Mouse (Mus musculus): ENCODE results near the gene Ptgfrn. TPM values are rescaled to one million over a fixed set of nuclear protein-coding genes. Genes with fewer than 3 reads are reported as not detected.

Gene Ptgfrn
- polyA plus RNA-seq, 1 experiment from 2014 or later = 6.6 TPM

DNA sequence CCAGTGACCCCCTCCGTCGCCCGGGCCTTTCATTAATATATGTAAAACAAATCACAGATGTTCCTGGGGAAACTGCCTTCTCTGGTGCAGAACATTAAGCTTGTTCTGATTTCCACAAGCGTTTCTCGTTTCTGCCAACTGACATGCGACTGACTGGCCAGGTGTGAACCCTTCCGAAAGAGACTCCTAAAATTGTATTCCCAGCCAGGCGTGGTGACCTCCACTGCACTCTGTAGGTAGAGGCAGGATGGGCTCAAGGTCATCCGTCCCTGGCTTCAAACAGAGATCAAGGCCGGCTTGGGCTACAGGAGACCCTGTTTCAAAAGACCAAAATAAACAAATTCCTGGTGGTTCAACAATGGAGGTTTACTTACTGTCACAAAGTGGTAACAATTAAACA lies 1.2 kb upstream of the Ptgfrn start:
- H3K9me3 ChIP-seq (ENCODE audit: control insufficient read depth, low read length) = no peaks in the 10 kb centered on the region

DNA sequence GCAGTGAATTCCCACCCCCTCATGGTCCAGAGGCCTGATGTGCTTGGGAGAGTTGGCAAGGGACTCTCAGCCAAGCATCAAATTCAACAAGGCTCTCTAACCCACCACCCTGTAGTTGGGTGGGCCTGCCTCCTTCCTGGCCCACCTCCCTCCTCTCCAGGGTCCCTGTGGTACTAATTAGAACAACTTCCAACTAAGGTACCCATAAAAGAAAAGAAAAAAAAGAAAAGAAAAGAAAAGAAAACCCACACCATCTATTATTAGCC lies 693 bp upstream of the Ptgfrn start:
- Histone ChIP-seq H3K4me2 (ENCODE audit: low read depth, severe bottlenecking) (peak overlapping the region; percentile 82), H3K27me3 (ENCODE audit: control insufficient read depth, insufficient read depth, low read length) (no peaks in the 10 kb centered on the region), H3K27ac (replicated peaks; ENCODE audit: low read depth, low read length) (peak overlapping the region; percentile 87), H3K9ac (ENCODE audit: low read length) (peak overlapping the region; percentile 94), H3K4me3 (ENCODE audit: low read depth, low read length) (peak overlapping the region; percentile 74; the same call in 1 of the 2 replicates), H3K9me3 (ENCODE audit: control insufficient read depth, low read length) (no peaks in the 10 kb centered on the region), H3K36me3 (ENCODE audit: control insufficient read depth, insufficient read depth, low read length) (no peaks in the 10 kb centered on the region), H3K4me1 (ENCODE audit: control insufficient read depth, insufficient read depth, low read length) (peaks cover 27% of the 10 kb centered on the region)
- no peak for DNase-seq (ENCODE audit: low spot score)
- peak; percentile 46; the same call in 1 of the 2 replicates for ATAC-seq (ENCODE audit: insufficient number of reproducible peaks, low FRiP score, low TSS enrichment, low read depth)

More for the DNA sequence above, 1.2 kb upstream of the Ptgfrn start:
- Histone ChIP-seq H3K4me2 (ENCODE audit: low read depth, severe bottlenecking) (no peak overlapping the region), H3K36me3 (ENCODE audit: control insufficient read depth, insufficient read depth, low read length) (no peaks in the 10 kb centered on the region), H3K27ac (replicated peaks; ENCODE audit: low read depth, low read length) (0 out of 2 replicates have a peak overlapping the region, but pooled peaks have one; percentile 15), H3K4me1 (ENCODE audit: control insufficient read depth, insufficient read depth, low read length) (peaks cover 27% of the 10 kb centered on the region), H3K9ac (ENCODE audit: low read length) (no peak overlapping the region), H3K27me3 (ENCODE audit: control insufficient read depth, insufficient read depth, low read length) (no peaks in the 10 kb centered on the region), H3K4me3 (ENCODE audit: low read depth, low read length) (no peak overlapping the region)
- DNase-seq (ENCODE audit: low spot score) (no peak), ATAC-seq (ENCODE audit: insufficient number of reproducible peaks, low FRiP score, low TSS enrichment, low read depth) (no peak)
- 42% methylated on average over 10 of the region's 10 CpGs for WGBS

DNA sequence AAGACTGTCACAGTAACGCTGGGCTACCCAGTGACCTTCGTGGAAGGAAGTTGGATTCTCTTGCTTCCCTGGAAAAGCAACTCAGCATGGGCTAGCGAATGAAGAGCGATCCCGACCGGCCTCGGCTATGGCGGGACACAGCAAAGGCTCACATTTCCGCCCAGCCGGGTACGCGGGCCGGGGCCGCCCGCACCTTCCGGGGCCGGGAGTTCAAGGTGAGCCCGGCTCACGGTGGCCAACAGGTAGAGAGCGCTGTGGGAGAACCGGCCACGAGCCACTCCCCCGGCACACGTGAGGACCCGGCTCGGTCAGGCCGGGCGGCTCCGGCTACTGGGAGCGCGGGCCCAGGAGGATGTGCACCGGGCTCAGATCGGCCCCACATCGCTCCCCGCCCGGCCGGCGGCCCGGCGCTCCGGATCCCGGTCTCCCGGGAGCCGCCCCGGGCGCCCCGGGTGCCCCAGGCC lies 488 bp downstream of the Ptgfrn start:
- H3K4me1 ChIP-seq (ENCODE audit: control insufficient read depth, insufficient read depth, low read length) = peaks cover 27% of the 10 kb centered on the region
- ATAC-seq (ENCODE audit: insufficient number of reproducible peaks, low FRiP score, low TSS enrichment, low read depth) (peak; percentile 44; the same call in 1 of the 2 replicates), DNase-seq (ENCODE audit: low spot score) (peak; percentile 71)
- no peaks in the 10 kb centered on the region for H3K27me3 ChIP-seq (ENCODE audit: control insufficient read depth, insufficient read depth, low read length)
- H3K9ac ChIP-seq (ENCODE audit: low read length) = peak overlapping the region; percentile 94
- peak overlapping the region; percentile 82 for H3K4me2 ChIP-seq (ENCODE audit: low read depth, severe bottlenecking)
- H3K4me3 ChIP-seq (ENCODE audit: low read depth, low read length) = peak overlapping the region; percentile 74
- H3K36me3 ChIP-seq (ENCODE audit: control insufficient read depth, insufficient read depth, low read length) = no peaks in the 10 kb centered on the region
- under 1% methylated on average over 32 of the region's 47 CpGs for WGBS
- H3K9me3 ChIP-seq (ENCODE audit: control insufficient read depth, low read length) = no peaks in the 10 kb centered on the region
- peak overlapping the region; percentile 87 for H3K27ac ChIP-seq (replicated peaks; ENCODE audit: low read depth, low read length)

DNA sequence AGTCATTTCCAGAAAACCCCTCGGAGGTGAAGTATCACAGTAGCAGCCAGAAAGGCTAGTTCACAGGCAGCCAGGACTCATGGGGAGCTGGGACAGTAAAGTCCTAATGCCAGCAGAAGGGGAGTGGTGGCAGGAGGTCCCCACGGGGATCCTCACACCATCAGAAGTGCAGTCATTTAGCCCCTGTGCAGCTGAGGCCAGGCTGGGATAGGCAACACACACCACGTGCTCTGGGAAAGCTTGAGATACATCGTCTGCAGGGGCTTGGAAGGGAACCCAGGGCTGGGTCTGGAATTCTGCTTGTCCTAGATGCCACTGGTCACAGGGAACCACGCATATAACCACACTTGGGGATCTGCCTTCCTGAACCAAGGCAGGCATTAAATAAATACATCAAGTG lies 1.2 kb downstream of the Ptgfrn start:
- no peaks in the 10 kb centered on the region for H3K36me3 ChIP-seq (ENCODE audit: control insufficient read depth, insufficient read depth, low read length)
- H3K4me2 ChIP-seq (ENCODE audit: low read depth, severe bottlenecking) = peak overlapping the region; percentile 82
- peak overlapping the region; percentile 74 for H3K4me3 ChIP-seq (ENCODE audit: low read depth, low read length)
- peak overlapping the region; percentile 94 for H3K9ac ChIP-seq (ENCODE audit: low read length)
- peaks cover 27% of the 10 kb centered on the region for H3K4me1 ChIP-seq (ENCODE audit: control insufficient read depth, insufficient read depth, low read length)
- H3K27ac ChIP-seq (replicated peaks; ENCODE audit: low read depth, low read length) = no peak overlapping the region
- no peaks in the 10 kb centered on the region for H3K9me3 ChIP-seq (ENCODE audit: control insufficient read depth, low read length)
- no peaks in the 10 kb centered on the region for H3K27me3 ChIP-seq (ENCODE audit: control insufficient read depth, insufficient read depth, low read length)
- no peak for ATAC-seq (ENCODE audit: insufficient number of reproducible peaks, low FRiP score, low TSS enrichment, low read depth)
- WGBS = 19% methylated on average over 5 of the region's 5 CpGs
- DNase-seq (ENCODE audit: low spot score) = no peak

DNA sequence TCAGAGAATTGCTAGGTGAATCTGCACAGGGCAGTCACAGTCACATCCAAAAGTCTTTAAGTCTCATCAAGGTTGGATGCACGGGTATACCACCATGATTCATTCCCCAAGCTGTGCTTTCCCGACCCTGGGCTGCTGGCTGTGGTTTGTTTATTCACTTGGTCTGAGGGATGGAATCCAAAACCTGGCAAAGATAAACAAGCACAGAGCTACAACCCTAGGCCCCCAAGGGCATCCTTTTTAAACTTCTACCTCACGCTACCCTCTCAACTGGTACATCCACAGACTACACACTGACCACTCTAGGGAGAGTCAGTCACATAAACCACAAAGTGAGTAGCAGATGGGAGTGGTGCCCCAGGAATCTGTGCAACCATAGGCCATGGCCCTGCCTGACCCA lies 1.8 kb downstream of the Ptgfrn start:
- no peaks in the 10 kb centered on the region for H3K9me3 ChIP-seq (ENCODE audit: control insufficient read depth, low read length)
- H3K36me3 ChIP-seq (ENCODE audit: control insufficient read depth, insufficient read depth, low read length) = no peaks in the 10 kb centered on the region
- peak overlapping the region; percentile 82 for H3K4me2 ChIP-seq (ENCODE audit: low read depth, severe bottlenecking)
- ATAC-seq (ENCODE audit: insufficient number of reproducible peaks, low FRiP score, low TSS enrichment, low read depth) = no peak
- H3K4me1 ChIP-seq (ENCODE audit: control insufficient read depth, insufficient read depth, low read length) = peaks cover 27% of the 10 kb centered on the region
- no peak overlapping the region for H3K9ac ChIP-seq (ENCODE audit: low read length)
- WGBS = 53% methylated on average over 3 of the region's 3 CpGs
- no peak overlapping the region for H3K27ac ChIP-seq (replicated peaks; ENCODE audit: low read depth, low read length)
- no peaks in the 10 kb centered on the region for H3K27me3 ChIP-seq (ENCODE audit: control insufficient read depth, insufficient read depth, low read length)
- DNase-seq (ENCODE audit: low spot score) = no peak
- H3K4me3 ChIP-seq (ENCODE audit: low read depth, low read length) = no peak overlapping the region; the same call in 1 of the 2 replicates

DNA sequence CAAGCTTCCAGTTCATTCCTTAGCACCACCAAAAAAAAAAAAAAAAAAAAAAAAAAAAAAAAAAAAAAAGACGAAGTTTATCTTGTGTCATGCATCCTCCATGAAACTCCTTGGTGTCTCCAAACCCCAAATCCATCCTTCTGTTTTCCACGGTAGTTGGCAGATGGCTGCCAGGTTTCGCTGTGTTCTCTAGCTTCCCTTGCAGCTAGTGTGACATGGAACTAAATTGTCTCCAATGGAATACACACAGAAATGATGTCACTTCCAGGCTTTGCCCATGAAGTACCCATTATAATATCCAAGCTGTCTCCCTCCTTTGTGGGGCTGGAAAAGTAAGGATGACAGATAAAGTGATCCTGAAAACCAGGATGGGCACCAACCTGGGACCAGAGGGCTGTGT lies 3.8 kb downstream of the Ptgfrn start:
- no peak overlapping the region for H3K9ac ChIP-seq (ENCODE audit: low read length)
- H3K36me3 ChIP-seq (ENCODE audit: control insufficient read depth, insufficient read depth, low read length) = no peaks in the 10 kb centered on the region
- H3K4me2 ChIP-seq (ENCODE audit: low read depth, severe bottlenecking) = no peak overlapping the region
- DNase-seq (ENCODE audit: low spot score) (no peak), ATAC-seq (ENCODE audit: insufficient number of reproducible peaks, low FRiP score, low TSS enrichment, low read depth) (no peak)
- peaks cover 23% of the 10 kb centered on the region for H3K4me1 ChIP-seq (ENCODE audit: control insufficient read depth, insufficient read depth, low read length)
- no peak overlapping the region for H3K4me3 ChIP-seq (ENCODE audit: low read depth, low read length)
- H3K9me3 ChIP-seq (ENCODE audit: control insufficient read depth, low read length) = no peaks in the 10 kb centered on the region
- H3K27ac ChIP-seq (replicated peaks; ENCODE audit: low read depth, low read length) = no peak overlapping the region
- 98% methylated on average over 3 of the region's 3 CpGs for WGBS
- H3K27me3 ChIP-seq (ENCODE audit: control insufficient read depth, insufficient read depth, low read length) = no peaks in the 10 kb centered on the region

DNA sequence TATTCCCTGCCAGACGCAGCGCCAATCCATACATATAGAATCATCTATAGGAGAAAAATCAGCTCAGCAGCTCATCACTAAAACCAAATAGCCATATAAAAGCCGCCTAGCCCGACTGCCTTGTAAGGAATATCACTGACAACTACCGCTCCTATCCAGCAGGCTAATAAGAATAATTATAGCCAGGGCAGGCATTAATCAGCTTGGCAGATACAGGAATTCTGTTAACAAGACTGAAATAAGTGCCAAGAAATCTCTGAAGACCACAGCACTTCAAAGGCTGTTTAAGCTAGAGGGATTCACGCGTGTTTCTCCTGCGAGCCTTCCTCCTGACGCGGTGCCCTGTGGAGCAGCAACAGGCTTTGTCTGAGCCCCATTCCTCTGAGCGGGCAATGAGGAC lies 4.6 kb downstream of the Ptgfrn start:
- no peak overlapping the region for H3K27ac ChIP-seq (replicated peaks; ENCODE audit: low read depth, low read length)
- no peak overlapping the region for H3K9ac ChIP-seq (ENCODE audit: low read length)

DNA sequence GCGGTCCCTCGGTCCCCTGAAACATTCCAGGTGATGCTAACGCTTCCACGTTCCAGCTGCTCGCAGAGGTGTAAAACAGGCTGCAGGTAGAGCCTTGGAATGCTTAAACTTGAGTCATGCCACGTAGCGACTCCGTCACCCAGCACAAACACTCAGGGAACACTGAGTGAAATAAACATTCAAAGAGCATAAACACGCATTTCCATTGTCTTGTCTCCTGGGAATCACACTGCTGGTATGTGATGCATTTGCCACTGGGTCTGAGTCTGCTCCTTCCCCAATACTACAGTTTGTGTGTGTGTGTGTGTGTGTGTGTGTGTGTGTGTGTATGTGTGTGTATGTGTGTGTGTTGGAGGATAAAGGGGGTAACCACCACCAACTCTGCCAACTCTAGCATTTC lies 5.2 kb downstream of the Ptgfrn start:
- DNase-seq (ENCODE audit: low spot score) (no peak), ATAC-seq (ENCODE audit: insufficient number of reproducible peaks, low FRiP score, low TSS enrichment, low read depth) (no peak)
- H3K27me3 ChIP-seq (ENCODE audit: control insufficient read depth, insufficient read depth, low read length) = no peaks in the 10 kb centered on the region
- H3K9me3 ChIP-seq (ENCODE audit: control insufficient read depth, low read length) = no peaks in the 10 kb centered on the region
- no peaks in the 10 kb centered on the region for H3K36me3 ChIP-seq (ENCODE audit: control insufficient read depth, insufficient read depth, low read length)
- H3K9ac ChIP-seq (ENCODE audit: low read length) = no peak overlapping the region
- WGBS = 91% methylated on average over 9 of the region's 9 CpGs
- peaks cover 16% of the 10 kb centered on the region for H3K4me1 ChIP-seq (ENCODE audit: control insufficient read depth, insufficient read depth, low read length)
- no peak overlapping the region for H3K4me3 ChIP-seq (ENCODE audit: low read depth, low read length)
- H3K27ac ChIP-seq (replicated peaks; ENCODE audit: low read depth, low read length) = no peak overlapping the region
- no peak overlapping the region for H3K4me2 ChIP-seq (ENCODE audit: low read depth, severe bottlenecking)

More for the DNA sequence above, 4.6 kb downstream of the Ptgfrn start:
- Histone ChIP-seq H3K9me3 (ENCODE audit: control insufficient read depth, low read length) (no peaks in the 10 kb centered on the region), H3K4me3 (ENCODE audit: low read depth, low read length) (no peak overlapping the region), H3K36me3 (ENCODE audit: control insufficient read depth, insufficient read depth, low read length) (no peaks in the 10 kb centered on the region), H3K4me2 (ENCODE audit: low read depth, severe bottlenecking) (no peak overlapping the region), H3K27me3 (ENCODE audit: control insufficient read depth, insufficient read depth, low read length) (no peaks in the 10 kb centered on the region), H3K4me1 (ENCODE audit: control insufficient read depth, insufficient read depth, low read length) (peaks cover 16% of the 10 kb centered on the region)
- 86% methylated on average over 11 of the region's 11 CpGs for WGBS
- DNase-seq (ENCODE audit: low spot score) (no peak), ATAC-seq (ENCODE audit: insufficient number of reproducible peaks, low FRiP score, low TSS enrichment, low read depth) (no peak)

DNA sequence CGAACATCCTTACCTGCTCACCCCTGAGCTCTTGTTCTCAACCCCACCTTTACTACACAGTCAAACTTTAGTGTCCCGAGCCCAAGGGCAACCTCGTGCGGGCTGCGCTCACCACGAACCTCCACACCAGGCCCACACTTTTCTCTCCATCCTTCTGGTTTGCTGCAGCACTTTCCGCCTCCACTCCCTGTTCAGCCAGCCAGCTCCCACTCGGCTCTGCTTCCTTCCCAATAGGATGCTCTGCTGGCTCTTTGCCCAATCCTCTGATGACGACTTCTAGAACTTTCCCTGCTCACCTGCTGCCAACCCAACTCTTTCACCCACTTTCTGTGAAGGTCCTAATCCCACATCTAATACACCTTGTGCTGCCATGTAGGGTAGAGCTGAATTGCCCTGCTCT lies 6.3 kb downstream of the Ptgfrn start:
- H3K27ac ChIP-seq (replicated peaks; ENCODE audit: low read depth, low read length) = no peak overlapping the region
- DNase-seq (ENCODE audit: low spot score) (no peak), ATAC-seq (ENCODE audit: insufficient number of reproducible peaks, low FRiP score, low TSS enrichment, low read depth) (no peak)
- WGBS = 86% methylated on average over 9 of the region's 9 CpGs
- peaks cover 10% of the 10 kb centered on the region for H3K4me1 ChIP-seq (ENCODE audit: control insufficient read depth, insufficient read depth, low read length)
- no peak overlapping the region for H3K9ac ChIP-seq (ENCODE audit: low read length)
- H3K4me2 ChIP-seq (ENCODE audit: low read depth, severe bottlenecking) = no peak overlapping the region
- no peaks in the 10 kb centered on the region for H3K9me3 ChIP-seq (ENCODE audit: control insufficient read depth, low read length)
- H3K27me3 ChIP-seq (ENCODE audit: control insufficient read depth, insufficient read depth, low read length) = no peaks in the 10 kb centered on the region
- H3K36me3 ChIP-seq (ENCODE audit: control insufficient read depth, insufficient read depth, low read length) = no peaks in the 10 kb centered on the region
- no peak overlapping the region for H3K4me3 ChIP-seq (ENCODE audit: low read depth, low read length)

All from limb, embryonic 11.5 days (tissue).